Mouse (Mus musculus): Measurements from ENCODE around the gene Gsap.
A peak's percentile ranks its signal among the peaks of the same experiment; 100 is the strongest.
"Not testable (repeated sequence)": the region's sequence is repeated elsewhere in the genome, so short reads cannot be mapped to it uniquely, and the experiment has no call there.

The Gsap gene

GRCm38 (mm10) chr5:21261202-21261844 is 75.3 kb downstream of the Gsap start:
- no peak for DNase-seq (ENCODE audit: low read depth)

- no peak for DNase-seq (ENCODE audit: low read depth)
These were observed 77.4 kb downstream of the Gsap start for GRCm38 (mm10) chr5:21263202-21264055.

- DNase-seq (ENCODE audit: low read depth), result no peak
These were observed 78.4 kb downstream of the Gsap start for GRCm38 (mm10) chr5:21264352-21265021.

DNA sequence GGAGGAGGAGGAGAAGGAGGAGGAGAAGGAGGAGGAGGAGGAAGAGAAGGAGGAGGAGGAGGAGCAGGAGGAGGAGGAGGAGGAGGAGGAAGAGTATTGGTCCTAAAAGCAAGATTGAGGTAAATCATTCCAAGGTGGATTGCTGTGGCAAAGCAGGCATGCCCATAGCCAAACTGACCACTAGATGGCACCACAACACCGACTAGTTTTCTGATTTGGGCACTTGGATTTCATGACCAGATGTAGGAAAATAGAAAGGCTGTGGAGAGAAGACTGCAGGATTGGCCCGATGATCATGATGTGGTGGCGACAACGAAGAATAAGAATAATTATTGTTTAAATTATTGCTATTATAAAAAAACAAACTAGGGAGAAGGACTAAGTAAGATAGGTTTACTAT is 79.0 kb downstream of the Gsap start:
- DNase-seq (ENCODE audit: low read depth), result peak; percentile 76

GRCm38 (mm10) chr5:21267090-21267489 is 81.0 kb downstream of the Gsap start:
- no peak for DNase-seq (ENCODE audit: low read depth)

- DNase-seq (ENCODE audit: low read depth), result no peak
These were observed 83.4 kb downstream of the Gsap start for GRCm38 (mm10) chr5:21269446-21269845.

DNA sequence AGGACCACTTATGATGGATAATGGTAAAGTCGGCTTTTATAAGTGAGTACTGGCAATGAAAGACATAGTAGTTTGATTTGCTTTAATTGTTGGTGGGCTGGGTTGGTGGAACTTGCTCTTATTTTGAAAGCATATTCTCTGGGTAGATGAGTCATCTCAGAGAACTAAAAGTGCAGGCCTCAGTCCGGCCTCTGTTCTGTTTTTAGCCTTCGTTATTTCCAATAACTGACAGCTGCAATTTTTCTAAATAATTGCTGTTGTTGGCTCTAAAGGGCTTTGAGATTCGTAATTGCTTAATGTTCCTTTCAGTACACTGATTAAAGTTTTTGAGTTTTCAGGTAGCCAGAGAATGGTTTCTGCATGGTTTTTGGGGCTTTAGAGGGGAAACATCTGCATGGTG is 84.7 kb downstream of the Gsap start:
- no peak for DNase-seq (ENCODE audit: low read depth)

DNA sequence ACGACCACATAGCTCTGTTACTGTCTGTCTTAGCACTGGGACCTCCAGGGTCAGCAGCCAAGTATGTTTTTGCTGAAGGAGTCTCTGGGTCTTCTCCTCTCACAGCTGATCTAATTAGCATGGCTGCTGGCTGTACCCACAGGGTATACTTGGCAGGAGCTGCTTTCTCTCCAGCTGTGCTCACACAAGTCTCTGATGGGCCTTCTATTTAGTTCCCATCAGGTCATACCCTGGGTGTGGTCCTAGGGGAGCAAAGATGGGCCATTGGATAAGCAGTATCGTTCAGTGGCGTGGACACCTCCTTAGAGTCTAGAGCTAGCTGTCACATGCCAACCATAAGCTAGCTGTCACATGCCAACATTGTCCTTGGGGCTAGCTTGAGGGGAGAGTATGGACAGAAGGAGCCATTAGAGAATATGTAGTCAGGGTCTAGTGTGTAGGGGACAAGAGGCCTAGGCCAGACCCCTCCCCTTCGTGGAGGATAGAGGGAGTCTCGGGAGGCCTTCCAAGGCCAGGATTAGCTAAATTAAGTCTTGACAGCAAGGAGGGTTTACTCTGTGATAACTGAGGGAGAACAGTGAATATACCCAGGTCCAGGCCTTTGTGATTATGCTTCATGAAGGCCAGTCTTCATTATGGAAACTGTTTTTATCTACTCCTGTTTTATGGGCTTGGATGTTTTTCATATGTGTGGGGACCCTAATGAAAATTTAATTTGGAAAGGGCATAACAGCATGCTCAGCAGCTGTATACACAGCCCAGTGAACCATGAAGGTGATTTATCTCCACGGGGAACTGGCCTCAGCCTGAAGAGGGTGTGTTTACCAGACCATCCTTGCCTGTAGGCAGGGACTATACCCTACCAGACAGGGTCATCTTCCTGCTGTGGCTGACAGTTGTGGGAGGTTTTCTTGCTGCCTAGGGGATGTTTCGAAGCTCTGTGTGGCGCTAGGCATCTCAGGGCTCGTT is 85.6 kb downstream of the Gsap start:
- DNase-seq (ENCODE audit: low read depth), result no peak

DNA sequence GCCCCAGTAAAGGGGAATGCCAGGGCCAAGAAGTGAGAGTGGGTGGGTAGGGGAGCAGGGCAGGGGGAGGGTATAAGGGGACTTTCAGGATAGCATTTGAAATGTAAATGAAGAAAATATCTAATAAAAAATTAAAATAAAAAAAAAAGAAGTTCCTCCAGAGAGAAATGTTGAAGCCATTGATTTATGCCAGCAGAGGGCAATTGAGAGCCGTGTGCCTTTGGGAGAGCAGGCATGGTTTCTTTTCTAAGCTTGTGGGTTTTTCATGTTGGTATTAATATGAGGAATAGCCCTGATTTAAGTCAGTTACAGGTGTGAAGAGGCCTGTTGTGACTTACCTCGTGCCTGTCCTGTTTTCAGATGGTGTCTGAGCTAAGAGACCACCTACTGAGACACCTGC is 91.6 kb downstream of the Gsap start:
- DNase-seq (ENCODE audit: low read depth), result not testable (repeated sequence)

GRCm38 (mm10) chr5:21283356-21284062 is 97.5 kb downstream of the Gsap start:
- DNase-seq (ENCODE audit: low read depth), result no peak

GRCm38 (mm10) chr5:21288658-21289435 is 102.8 kb downstream of the Gsap start:
- no peak for DNase-seq (ENCODE audit: low read depth)

DNA sequence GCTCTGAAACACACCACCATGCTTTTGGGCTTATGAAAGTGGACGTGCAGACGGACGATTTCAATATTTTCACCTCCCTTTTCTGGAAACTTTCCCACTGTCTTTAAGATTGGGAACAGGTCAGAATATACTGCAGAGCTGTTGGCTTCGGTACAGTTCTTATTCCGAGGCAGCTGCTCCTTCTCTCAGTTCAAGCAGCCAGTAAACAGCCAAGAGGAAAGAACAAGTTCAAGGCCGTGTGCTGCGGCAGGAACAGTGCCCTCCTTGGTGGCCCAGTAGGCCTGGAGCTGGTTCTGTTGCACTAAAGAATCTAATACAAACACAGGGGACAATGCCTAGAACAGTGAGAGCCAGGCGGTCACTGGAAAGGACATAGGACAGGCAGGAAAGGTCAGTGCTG is 104.5 kb downstream of the Gsap start:
- DNase-seq (ENCODE audit: low read depth), result no peak

DNA sequence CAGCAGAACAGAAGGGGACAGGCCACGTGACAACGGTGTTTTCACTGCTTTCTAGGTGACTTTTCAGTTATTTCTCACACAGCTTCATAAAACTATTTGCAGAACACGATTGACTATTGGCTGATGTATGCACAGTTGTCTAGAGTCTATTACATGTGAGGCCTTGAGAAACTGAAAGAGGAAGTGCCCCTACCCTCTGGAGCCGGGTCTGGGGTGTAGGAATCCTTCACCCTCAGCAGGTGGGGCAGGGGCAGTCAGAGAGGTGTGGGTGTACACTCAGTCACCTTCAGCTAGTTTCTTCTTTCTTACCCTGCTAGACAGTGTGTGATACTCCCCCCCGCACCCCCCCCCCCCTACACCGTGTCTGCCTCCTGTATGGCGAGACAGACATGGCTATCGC is 109.6 kb downstream of the Gsap start:
- no peak for DNase-seq (ENCODE audit: low read depth)

DNA sequence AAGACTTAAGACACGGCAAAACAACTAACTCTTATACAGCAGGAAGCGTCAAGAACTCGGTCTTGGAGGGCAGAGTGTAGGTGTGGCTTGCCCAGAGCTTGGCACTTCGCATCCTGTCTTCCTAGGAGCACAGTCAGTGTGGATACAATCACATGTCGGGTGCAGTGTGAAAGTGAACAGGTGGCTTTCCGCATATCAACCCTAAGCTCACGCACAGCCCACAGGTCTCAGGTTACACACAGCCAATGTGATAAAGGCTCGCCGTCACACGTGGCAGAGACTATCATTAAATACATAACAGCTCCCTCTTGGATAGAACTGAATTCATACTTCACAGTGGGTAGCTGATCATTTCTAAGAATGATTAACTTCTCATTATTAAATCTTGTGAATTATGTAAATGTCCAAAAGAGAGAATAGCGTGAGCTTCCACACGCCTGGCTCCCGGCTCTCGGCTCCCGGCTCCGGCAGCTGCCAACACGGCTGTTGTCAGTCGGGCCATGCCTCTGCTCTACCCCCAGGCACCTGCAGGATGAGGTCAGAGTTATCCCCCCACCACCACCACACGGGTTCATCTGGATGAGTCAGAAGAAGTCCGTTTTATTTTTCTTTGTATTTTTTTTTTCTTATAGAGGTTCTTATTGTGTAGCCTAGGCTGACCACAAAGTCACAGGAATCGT is 113.2 kb downstream of the Gsap start:
- no peak for DNase-seq (ENCODE audit: low read depth)

DNA sequence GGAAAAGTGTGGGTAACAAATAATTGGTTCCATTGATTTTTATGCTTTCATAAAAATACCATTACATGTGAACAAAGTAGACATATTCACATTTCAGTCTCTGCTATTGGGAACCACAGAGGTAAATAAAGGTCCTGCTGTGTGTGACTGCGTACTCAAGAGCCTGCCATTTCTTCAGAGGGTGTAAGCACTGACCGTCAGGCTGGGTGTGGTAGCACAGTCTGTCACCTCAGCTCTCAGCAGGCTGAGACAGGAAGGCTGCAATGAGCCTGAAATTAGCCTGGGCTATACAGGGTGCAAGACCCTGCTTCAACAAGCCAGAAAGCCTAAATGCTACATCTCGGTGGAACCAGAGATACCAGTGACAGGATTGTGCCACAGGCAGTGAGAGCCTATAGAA is 114.0 kb downstream of the Gsap start:
- DNase-seq (ENCODE audit: low read depth), result no peak

- no peak for DNase-seq (ENCODE audit: low read depth)
These were observed 115.0 kb downstream of the Gsap start for GRCm38 (mm10) chr5:21301011-21301410.

GRCm38 (mm10) chr5:21307165-21307564 is 121.1 kb downstream of the Gsap start:
- DNase-seq (ENCODE audit: low read depth), result no peak

DNA sequence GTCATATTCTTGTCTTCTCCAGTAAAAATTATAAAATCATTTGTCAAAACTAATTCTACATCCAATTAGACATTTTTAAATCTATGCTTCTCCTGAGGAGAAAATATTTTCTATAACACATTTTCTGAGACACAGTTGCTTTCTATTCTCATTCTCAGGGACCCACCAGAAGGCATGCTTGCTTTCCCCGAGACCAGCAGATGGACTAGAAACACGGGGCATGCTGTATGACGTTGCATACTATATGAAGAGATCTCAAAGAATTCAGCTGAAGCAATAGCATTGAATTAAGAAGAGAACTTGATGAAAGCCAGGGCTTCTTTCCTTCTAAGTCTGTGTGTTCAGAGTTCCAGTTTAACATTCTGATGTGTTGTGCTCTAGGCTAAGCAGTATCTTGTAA is 128.6 kb downstream of the Gsap start:
- no peak for DNase-seq (ENCODE audit: low read depth)

DNA sequence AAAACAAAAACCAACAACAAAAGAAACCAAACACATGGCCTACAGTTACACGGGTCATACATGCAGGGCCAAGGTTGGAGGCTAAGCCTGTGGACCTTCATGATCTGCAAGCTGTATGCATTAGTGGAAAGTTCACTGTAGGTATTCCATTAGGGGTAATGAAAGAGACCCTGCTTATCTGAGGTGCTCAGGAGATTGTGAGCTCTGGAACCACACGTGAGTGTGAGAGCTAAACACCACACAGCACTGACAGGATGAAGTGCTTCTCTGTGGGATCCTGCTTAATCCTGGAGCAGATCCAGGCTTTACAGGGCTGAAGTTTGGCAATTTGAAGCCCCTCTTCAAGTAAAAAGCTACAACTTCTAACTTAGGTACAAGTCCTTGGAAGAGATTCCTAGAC is 134.1 kb downstream of the Gsap start:
- DNase-seq (ENCODE audit: low read depth), result no peak

DNA sequence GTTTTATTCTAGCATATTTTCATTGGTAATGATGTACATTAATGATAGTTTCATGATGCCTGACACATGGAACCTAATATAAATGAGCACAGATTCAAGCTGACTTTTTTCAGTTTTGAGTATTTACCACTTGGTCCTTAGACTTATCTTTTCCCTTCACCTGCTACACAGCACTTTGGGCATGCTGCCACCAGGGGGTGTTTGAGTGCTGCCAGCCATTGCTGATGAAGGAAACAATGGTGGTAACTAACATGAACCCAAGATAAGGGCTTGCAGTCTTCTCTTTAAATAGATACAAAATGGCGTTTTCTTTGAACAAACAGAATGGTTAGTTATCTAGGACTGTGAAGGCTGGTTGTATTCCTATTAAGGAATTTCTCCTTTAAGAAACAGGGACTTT is 140.4 kb downstream of the Gsap start:
- DNase-seq (ENCODE audit: low read depth), result peak; percentile 63

Data from c-Kit-positive CD71-negative TER-119-negative erythroid progenitor cells, embryonic 14.5 days (primary cell).